Mouse (Mus musculus) thymus, postnatal 10 days (tissue): ENCODE measurements around the gene Dlgap4.

Experiments
- DNase-seq, 2 experiments: peaks; one replicate each; pipeline ENCODE4 v3.0.0; 2021; ENCODE audit warnings: low spot score in 2 of 2

Dlgap4 gene

DNA sequence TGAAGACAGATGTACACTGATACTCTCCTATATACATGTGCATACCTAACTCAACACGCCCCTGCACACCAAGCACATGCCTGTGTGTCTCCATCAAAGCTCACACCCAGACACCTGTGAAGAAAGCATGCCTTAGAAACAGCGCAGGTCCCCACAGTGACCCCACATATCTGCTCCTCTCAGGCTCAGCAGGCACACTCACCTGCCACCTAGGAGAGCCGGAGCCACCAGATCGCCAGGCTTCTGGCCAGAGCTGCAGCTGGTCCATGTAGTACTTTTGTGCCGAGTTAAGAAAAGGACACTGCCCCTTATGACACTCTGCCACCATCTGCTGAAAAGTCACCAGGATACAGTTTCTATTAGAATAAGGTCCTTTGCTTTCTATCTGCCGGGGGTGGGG, 103.2 kb downstream of the Dlgap4 start:
- DNase-seq, result no peak

DNA sequence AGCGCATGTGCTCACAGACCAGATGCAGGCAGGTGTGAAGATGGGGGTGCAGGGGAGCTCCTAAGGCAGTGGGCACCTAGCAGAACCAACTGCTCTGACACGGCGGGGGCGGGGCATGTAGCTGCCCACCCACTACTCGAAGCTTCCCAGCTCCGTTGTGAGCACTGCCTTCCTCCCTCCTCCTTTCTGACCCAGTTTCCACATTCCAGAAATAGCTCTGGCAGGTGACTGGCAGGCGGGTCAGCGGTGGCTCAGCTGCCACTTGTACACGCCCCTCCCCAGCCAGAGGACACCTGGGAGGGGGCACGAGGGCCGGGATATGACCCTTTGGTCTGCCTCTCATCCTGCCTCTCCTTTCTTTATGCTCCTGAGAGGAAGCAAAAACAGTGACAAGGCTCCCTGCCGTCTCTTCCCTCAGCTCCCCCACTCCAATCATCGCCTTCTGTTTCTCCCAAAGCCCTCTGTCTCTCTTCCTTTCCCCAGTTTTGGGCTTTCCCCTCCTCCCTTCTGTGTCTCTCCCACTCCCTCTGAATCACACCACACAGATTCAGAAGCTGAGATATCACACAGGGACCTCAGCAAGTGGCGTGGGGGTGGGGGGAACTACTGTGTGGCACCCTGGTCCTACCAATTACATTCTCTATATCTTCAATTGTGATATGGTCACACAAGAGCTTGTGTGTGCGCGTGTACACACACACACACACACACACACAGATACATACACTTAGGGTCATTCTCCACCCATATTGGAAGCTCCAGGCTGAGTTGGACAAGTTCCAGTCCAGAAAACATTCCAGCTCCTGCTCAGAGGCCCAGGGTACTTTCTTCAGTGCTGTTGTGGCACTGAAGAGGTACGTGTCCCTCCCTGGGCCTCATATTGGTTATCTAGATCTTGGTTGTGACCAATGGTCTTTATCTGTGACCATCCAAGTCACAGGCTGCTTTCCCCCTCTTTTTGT, 104.1 kb downstream of the Dlgap4 start:
- peak; percentile 23 to 29 for DNase-seq

DNA sequence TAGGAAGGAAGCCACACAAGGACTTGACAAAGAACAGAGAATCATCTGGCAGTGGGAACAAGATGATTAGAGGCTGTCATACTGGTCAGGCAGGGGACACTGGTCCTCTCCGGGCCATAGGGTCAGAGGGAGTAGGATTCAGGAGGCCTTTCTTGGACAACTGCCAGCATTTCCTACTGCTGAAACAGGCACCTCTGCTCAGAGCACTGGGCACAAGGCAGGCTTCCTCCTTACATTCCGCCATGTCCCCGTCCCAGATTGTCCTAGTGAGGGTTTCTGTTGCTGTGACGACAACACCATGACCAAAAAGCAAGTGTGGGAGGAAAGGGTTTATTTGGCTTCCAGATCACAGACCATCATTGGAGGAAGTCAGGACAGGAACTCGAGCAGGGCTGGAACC, 105.3 kb downstream of the Dlgap4 start:
- DNase-seq, result no peak

DNA sequence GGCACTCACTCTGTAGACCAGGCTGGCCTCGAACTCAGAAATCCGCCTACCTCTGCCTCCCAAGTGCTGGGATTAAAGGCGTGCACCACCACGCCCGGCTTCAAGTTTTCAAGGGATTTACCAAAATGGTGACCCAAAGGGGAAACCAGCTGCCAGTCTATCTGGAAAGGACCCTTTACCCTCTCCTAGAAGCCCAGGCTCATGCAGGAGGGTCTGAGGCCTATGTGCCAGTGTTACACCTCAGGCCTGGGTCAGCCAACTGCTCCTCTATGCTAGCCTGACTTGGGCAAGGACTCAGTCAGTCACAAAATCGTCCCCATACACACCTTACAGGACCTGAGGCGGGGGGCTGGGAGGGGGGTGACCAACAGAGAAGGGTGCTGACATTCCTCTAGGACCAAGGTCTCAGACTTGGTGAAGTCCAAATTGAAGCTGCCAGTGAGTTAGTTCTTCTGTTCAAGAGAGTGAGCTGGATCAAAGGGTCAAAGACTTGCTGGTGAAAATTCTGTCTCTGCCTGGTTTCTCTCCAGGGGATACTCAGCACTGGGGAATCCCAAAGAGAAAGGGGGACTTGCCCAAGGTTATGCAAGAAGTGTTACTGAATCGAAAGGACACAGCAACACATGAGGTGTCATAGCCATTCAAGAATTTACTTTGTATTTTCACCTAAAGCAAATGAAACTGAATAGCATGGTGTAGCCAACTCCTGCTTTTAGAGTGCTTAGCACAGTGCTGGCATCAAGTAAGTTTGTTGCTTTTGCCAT, 106.2 kb downstream of the Dlgap4 start:
- no peak for DNase-seq

DNA sequence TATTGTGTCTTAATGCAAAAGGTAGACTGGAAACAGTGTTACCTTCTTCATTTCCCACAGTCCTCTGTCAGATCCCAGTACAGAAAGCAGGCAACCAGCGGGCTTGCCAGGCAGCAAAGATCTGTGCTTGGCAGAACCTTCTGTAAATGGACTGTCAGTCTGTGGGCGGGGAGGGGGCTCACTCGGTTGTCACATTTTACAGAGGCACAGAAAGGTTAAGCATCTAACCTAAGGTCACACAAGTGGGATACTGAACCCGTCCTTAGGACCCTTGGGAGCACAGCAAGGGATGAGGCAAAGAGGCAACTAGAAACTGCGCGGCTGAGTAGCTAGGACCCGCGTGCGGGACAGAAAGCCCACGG, 106.8 kb downstream of the Dlgap4 start:
- DNase-seq, result peak in 1 of 2 experiments; percentile 16

DNA sequence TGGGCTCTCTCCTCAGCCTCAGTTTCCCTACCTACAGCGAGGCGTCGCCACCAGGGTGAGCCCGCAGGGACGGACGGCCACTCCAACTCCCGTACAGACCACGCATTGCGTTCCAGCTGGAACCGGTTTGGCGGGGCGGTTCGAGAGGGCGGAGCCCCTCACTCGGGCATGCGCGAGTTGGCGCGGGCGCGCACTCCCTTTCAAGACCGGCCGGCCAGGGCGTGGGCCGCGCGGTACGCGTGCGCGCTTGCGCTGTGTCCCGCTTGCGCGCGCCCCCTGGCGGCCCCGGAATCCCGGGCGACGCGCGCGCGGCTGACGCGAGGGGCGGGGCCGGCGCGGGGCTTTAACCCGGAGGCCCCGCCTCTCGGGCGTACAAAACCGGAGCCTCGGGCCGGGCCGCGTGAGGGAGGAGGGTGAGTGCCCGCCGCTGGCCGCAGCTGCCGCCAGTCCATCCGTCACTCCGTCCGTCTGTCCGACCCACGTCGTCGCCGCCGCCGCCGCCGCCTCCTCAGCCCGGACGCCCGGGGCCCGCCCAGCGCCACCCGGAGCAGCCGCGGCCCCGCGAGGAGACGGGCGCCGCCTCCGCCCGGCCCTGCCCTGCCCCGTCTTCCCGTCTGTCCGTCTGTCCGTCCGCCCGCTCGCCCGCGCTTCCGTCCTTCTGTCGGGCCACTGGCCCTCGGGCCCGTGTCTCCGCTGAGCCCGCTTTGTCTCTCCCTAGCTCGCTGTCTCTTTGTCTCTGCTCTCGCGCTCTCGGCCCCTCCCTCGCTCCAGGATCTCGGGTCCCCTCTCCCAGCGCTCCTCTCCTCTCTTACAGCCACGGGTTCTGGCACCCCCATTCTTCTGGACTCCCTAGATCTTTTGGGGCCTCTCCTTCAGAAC, 107.4 kb downstream of the Dlgap4 start:
- DNase-seq, result peak; percentile 74 to 90

DNA sequence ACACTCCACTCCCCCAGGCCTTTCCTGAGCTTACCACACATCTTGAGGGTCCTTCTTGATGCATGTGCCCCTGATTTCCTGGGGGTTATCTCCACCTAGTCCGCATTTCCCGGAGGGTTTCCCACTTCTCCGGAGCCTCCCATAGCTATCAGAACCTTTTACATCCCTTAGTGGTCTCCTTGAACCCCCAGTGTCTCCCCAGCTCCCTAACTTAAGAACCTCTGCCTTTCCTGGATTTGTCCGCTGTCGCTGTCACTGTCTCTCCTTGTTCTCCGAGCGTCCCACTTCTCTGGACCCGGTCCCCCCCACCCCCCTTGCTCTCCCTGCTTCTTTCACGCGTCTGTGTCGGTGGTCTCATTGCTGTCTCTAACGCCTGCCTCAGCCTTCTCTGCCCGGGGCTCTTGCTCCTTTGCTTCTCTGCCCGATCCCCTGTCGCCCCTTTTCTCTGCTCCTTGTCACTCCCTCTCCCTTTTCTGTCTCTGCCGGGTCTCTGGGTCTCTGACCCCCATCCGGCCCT, 108.1 kb downstream of the Dlgap4 start:
- no peak for DNase-seq

DNA sequence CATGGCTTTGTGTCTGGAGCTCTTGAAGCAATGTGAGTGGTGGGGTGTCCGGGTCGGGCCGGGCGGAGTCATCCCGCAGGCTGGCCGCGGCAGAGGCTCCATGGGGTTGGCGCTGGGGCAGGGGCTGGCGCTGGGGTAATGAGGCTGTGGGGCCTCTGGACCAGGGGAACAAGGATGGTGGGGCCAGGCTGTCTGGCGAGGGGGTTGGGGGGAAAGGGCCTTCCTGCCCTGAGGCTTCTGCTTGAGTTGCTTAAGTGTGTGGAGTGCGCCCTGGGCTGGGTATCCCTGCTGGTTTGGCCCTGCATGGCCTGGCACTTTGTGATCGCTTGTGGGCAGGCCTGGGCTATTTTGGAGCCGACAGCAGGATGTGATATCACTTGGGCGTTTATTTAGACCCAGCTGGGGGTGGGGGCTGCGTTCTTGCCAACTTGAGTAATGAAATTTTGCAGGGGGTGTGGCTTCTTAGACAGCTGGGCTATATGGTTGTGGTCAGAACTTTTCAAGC, 108.6 kb downstream of the Dlgap4 start:
- DNase-seq, result no peak

DNA sequence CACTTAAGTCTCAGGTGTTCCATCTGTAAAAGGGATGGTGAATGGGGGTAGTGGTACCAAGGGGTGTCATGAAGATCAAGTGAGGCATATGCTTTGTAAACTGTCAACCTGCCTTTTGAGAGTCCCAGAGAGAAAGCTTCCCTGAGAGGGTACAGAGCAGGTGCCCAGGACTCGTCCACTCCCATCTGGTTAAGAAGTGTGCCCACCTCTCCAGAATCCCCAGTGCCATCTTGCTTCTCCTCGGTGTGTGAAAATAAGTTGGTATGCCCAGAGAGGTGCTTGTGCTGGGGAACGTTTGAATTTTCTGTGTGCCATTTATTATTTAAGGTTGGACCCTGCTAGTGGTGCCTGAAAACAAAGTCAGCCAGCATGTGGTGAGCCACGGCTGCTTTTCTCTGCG, 109.2 kb downstream of the Dlgap4 start:
- no peak for DNase-seq

DNA sequence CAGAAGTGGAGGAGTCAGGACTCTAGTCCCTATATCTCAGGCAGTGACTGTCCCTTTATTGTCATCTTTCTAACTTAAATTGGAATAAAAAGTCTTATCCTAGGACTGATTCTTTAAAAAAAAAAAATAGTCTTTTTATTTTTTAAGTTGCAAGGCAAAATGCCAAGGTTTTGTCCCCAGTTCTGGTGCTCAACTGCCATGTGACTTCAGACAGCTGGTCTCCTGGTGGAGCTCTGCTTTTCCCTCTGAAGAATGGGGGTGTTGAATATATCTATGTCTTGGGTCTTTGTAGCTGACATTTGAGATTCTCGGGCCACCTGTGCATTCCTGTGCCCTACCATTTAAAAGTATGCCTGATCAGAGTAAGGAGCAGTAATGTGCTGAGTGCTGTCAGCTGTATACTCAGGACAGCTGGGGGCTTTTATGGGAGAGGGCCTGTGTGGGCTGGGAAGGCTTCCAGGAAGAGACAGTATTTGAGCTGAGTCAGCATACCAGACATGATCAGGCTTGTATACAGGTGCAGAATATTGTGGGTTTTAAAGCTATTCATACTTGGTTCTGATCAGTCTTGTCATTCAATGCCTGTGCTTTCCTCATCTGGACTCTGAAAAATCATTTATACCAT, 110.5 kb downstream of the Dlgap4 start:
- DNase-seq, result no peak

DNA sequence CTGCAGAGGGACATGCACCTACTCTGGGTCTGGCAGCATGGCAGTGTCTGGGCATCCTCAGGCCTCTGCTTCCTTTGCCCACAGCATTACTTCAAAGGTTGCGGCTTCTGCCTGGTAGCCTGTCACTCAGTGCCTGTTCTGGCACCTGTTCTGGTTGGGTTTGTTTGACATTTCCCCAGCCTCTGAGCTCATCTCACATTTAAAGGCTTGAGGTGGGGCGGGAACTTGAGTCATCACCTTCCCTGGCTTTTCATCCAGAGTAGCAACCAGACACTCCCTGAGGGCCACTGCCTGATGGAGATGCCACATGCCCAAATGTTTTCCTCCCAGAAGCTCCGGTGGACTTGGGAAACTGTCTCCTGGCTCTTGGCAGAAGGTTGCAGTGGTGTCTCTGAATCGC, 111.4 kb downstream of the Dlgap4 start:
- no peak for DNase-seq

DNA sequence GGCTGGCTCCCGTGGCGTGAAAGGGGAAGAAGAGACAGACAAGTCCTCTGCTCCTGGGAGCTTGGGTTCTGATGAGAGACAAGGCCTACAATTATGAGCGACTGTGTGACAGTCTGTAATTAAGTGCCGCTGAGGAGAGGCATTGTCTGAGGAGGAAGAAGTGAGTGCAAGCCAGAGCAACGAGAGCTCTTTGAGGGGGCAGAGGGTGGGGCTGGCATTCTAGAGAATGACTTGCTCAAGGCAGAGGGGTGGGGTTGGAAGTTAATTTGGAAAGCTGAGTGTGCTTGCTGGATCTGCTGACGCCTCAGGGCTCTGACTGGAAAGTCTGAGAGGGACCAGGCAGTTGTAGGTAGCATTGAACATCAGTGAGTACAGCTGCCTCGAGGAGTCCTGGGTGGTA, 112.8 kb downstream of the Dlgap4 start:
- DNase-seq, result no peak

DNA sequence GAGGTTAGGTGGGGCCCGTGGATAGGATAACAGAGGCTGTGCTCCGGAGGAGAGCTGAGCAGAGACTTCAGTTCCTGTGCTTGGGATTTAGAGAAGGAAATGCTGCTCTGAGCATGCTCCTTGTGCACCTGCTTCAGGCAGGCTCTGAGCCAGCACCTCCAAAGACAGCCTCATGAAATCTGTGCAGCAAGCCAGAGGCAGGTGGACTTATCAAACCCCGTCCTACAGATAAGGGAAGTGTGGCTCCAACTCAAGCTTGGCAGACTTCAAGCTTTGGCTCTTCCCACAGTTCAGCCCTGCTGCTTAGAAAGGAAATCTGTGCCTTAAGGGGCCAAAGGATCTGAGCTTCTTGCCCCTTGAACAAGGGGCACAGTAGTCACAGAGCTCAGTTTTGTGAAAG, 113.4 kb downstream of the Dlgap4 start:
- DNase-seq, result no peak

DNA sequence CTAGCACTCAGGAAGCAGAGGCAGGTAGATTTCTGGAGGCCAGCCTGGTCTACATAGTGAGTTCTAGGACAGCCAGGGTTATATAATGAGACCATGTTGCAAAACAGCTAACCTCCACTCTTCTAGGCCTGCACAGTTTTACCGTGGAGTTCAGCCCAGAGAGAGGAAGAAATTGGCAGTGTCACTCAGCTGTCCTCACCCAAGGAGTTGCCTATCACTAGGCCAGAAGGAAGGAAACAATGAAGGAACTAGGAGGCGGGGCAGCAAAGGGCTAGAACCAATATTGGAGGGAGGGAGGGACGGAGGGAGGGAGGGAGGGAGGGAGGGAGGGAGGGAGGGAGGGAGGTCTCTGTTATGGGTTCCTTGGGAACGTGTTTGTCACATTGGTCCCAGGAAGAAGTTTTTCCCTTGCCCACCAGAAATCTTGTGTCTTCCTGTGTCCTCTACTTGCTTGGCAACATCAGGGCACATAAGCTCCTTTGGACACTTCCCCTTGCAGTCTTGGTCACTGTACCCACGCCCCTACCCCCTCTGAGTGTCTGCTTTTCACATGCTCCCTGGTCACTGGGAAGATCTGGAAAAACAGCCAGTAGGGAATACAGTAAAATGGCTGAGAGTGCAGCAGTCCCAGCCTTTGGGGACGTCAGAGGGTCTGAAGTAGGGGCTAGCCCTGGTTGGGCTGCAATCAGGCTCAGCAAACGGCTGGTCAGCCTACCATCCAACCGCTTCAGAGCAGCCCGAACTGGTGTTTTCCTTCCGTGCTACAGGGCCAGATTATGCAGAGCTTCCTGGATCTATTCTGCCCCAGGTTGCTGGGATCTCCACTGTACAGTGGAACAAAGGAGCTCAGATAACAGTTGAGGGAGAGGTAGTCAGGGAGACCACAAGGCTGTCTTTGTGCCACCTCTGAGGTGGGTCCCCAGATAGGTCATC, 116.3 kb downstream of the Dlgap4 start:
- DNase-seq, result no peak

DNA sequence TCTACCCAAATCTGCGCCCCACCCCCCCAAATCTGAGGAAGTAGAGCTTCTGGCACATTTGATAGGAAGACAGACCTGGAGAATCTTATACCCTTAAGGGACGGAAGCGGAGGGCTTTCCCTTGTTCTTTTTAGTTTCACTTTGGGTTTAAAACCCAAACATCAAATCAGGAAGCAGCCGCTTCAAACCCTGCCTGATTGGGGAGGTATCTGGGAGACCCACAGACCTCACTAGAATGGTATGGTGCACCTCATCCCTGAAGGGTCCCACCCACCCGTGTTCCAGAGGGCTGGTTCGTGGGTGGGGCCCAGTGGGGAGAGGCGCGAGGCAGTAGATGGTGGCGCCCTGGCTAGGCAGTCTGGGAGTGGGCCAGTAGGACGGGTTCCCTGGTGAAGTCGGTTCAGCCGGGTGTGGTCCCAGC, 117.0 kb downstream of the Dlgap4 start:
- peak; percentile 47 to 48 for DNase-seq

DNA sequence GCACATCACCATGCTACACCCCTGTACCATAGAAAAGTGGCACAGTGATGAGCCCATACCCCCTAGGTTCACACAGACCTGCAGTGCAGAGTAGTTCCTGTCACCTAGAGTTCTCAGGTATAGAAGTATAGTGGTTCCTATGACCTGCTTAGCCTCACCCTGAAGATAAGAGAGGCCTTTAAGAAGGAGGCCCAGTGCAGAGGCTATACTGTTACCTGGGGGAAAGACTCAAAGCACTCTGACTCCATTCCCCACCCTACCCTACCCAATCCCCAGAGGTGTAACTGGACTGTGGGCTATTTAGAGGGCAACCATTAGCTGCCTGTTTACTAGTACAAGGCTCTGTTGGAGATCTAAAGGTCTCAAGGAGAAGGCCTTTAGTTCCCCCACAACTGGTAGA, 118.1 kb downstream of the Dlgap4 start:
- no peak for DNase-seq

DNA sequence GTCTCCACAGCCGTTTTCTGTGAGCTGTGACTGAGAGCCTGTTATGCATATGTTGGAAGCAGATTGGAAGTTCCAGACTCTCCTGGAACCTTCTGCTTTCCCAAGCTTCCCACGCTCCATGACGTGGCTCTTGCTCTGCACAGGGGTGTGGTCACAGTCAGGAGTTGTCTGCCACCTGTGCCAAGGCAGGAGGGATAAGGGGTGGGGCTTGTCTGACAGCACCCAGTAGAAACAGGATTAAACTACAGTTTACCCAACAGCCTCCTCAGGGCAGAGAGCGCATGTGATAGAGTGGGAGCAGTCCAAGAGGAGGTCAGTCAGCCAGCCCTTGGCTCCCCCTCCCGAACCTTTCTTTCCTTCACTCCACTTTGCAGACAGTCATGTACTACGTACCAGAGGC, 118.6 kb downstream of the Dlgap4 start:
- DNase-seq, result no peak

DNA sequence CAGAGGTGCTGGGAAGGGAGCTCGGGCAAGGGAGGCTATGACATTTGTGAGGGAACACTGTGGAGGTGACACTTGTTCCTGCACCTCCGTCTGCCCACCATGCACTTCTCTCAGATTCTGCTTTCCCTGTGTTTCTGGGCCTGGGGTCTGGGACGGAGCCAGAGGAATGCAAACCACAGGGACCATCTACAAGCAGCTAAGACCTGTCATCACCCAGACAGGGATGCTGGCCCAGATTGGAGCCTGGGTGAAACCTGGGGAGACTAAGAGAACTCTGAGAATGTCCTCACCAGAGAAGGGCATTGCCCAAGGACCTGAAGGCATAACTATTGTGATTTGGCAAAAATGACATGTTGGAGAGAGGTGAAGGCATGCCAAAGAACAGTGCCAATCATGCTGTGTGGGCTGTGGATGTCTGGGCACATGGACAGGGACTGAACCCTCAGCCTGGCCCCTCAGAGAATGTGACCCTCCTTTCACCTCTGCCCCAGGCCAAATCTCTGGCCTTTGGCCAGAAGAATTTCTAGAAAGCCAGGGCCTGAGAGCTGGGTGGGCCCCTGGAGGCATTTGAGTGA, 122.3 kb downstream of the Dlgap4 start:
- no peak for DNase-seq

DNA sequence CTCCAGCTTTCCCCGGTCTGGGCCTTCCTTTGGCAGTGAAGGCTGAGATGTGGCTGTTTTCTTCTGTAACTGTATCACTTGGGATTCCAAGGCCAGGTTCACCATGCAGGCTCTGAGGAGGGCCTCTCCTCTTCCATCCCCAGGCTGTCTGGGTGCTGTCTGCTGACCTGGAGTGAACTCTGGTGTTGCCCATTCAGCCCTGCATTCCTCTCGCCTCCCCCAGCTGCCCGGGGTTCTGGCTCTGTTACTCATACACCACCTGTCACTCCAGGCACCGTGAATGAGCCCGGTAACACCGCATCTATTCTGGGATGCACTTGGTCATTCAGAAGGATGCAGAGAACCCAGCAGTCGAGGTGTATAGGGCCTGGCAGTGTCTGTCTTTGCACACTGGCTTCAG, 123.3 kb downstream of the Dlgap4 start:
- DNase-seq, result no peak

DNA sequence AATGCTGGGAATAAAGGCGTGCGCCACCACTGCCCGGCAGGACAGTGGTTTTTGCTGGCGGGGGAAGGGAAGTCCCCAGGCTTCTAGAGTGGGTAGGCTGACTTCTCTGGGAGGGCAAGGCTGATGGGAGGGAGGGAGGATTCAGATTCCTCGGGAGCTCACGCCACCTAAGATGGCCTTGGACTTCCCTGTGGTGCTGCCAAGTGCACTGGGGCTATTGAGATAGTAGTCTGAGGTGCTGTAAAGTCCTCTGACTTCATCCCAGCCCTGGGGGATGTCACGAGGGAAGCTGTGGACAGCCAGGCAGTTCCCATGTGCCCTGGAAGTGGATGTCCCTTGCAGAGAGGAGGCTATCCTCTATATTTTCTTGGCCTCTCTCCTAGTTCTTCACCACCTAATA, 124.5 kb downstream of the Dlgap4 start:
- no peak for DNase-seq
